Mouse (Mus musculus): ENCODE results near the gene Il21r.

Gene Il21r

GRCm38 (mm10) chr7:125649013-125649412 is 45.8 kb downstream of the Il21r start:
- DNase-seq: no peak

- DNase-seq: no peak
Measured at GRCm38 (mm10) chr7:125657511-125657910, 54.3 kb downstream of the Il21r start.

- DNase-seq: no peak
Measured at GRCm38 (mm10) chr7:125663654-125664053, 60.4 kb downstream of the Il21r start.

GRCm38 (mm10) chr7:125670865-125671264 is 67.6 kb downstream of the Il21r start:
- DNase-seq: no peak

GRCm38 (mm10) chr7:125671396-125671795 is 68.2 kb downstream of the Il21r start:
- DNase-seq: no peak

GRCm38 (mm10) chr7:125674916-125675315 is 71.7 kb downstream of the Il21r start:
- DNase-seq: peak; percentile 54

GRCm38 (mm10) chr7:125678756-125679155 is 75.5 kb downstream of the Il21r start:
- peak; percentile 1 for DNase-seq

GRCm38 (mm10) chr7:125679936-125680335 is 76.7 kb downstream of the Il21r start:
- DNase-seq: no peak
